Mouse (Mus musculus) bone marrow macrophage, adult 2 months (primary cell): Measurements from ENCODE around the gene Parp14. TPM values are rescaled to one million over a fixed set of nuclear protein-coding genes. Genes with fewer than 3 reads are reported as not detected.

Source experiments
- H3K27ac ChIP-seq: 2 replicates; pipeline ENCODE4 v1.5.1; 2012; ENCODE audit warnings: low read depth, low read length; ENCODE audit not compliant: insufficient read depth
- H3K4me1 ChIP-seq: 2 replicates; pipeline ENCODE4 v1.6.1; 2012; ENCODE audit warnings: low read length; ENCODE audit not compliant: control insufficient read depth, insufficient read depth
- H3K4me3 ChIP-seq: 2 replicates; pipeline ENCODE4 v1.5.1; 2012; ENCODE audit warnings: mild to moderate bottlenecking, low read length, moderate library complexity; ENCODE audit not compliant: insufficient read depth
- CTCF ChIP-seq: IDR thresholded peaks from 2 replicates; pipeline ENCODE4 v1.5.1; 2012; ENCODE audit warnings: low read depth, mild to moderate bottlenecking, low read length, moderate library complexity
- POLR2A ChIP-seq: IDR thresholded peaks from 2 replicates; pipeline ENCODE4 v1.6.1; 2012; ENCODE audit warnings: mild to moderate bottlenecking, low read depth, low read length, borderline replicate concordance
- polyA plus RNA-seq: library from polyadenylated mRNA; stranded (reverse); fragments of >200 nt; gene quantifications from 2 replicates; pipeline ENCODE4 v1.2.4, GENCODE M21; 2012; ENCODE audit not compliant: missing spikeins, insufficient read depth, insufficient read length

Gene Parp14
- polyA plus RNA-seq, 1 experiment: 148 TPM

- Histone ChIP-seq H3K27ac (peak overlapping the region; percentile 61), H3K4me1 (peaks cover 17% of the 10 kb centered on the region), H3K4me3 (peak overlapping the region; percentile 71)
- no peak for TF ChIP-seq CTCF
- TF ChIP-seq POLR2A: no peak
Observed at GRCm38 (mm10) chr16:35870581-35871047, 730 bp downstream of the Parp14 start.

DNA sequence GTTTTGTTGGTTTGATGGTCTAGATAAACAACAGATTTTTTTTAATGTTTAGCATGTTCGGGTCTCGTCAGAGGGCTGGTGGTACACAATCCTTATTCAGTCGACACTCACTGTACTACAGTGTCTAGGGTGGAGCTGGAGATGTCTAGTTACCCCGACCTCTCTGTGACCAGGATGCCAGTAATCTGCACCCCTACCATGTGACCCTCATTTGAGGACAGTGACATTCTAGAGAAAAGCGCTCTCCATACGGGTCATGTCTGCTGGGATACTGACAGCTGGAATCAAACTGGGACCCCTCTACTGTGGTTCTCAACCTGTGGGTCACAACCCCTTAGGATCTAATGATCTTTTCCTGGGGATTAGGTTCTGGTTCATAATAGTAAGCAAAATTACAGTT is 1.7 kb downstream of the Parp14 start:
- peaks cover 17% of the 10 kb centered on the region for H3K4me1 ChIP-seq
- peak overlapping the region; percentile 81 for H3K27ac ChIP-seq
- peak overlapping the region; percentile 71 for H3K4me3 ChIP-seq
- TF ChIP-seq POLR2A: no peak
- no peak for TF ChIP-seq CTCF

- Histone ChIP-seq H3K27ac (peak overlapping the region; percentile 81), H3K4me3 (peak overlapping the region; percentile 71), H3K4me1 (peaks cover 17% of the 10 kb centered on the region)
- TF ChIP-seq CTCF: no peak
- TF ChIP-seq POLR2A: no peak
Observed at GRCm38 (mm10) chr16:35869126-35869525, 2.2 kb downstream of the Parp14 start.

GRCm38 (mm10) chr16:35867726-35868125 is 3.6 kb downstream of the Parp14 start:
- Histone ChIP-seq H3K4me3 (no peak overlapping the region), H3K4me1 (peaks cover 17% of the 10 kb centered on the region), H3K27ac (no peak overlapping the region)
- TF ChIP-seq CTCF (no peak), POLR2A (no peak)

- TF ChIP-seq POLR2A: no peak
- no peak for TF ChIP-seq CTCF
- H3K4me3 ChIP-seq: no peak overlapping the region
Observed at GRCm38 (mm10) chr16:35862057-35862456, 9.3 kb downstream of the Parp14 start.

GRCm38 (mm10) chr16:35860236-35860635 is 11.1 kb downstream of the Parp14 start:
- Histone ChIP-seq H3K4me3 (no peak overlapping the region), H3K27ac (no peak overlapping the region), H3K4me1 (no peaks in the 10 kb centered on the region)
- TF ChIP-seq POLR2A (no peak), CTCF (no peak)

More at GRCm38 (mm10) chr16:35862057-35862456, 9.3 kb downstream of the Parp14 start:
- H3K27ac ChIP-seq: no peak overlapping the region
- no peaks in the 10 kb centered on the region for H3K4me1 ChIP-seq

- Histone ChIP-seq H3K27ac (no peak overlapping the region), H3K4me1 (no peaks in the 10 kb centered on the region), H3K4me3 (no peak overlapping the region)
- TF ChIP-seq CTCF: no peak
- no peak for TF ChIP-seq POLR2A
Observed at GRCm38 (mm10) chr16:35856766-35857165, 14.6 kb downstream of the Parp14 start.

DNA sequence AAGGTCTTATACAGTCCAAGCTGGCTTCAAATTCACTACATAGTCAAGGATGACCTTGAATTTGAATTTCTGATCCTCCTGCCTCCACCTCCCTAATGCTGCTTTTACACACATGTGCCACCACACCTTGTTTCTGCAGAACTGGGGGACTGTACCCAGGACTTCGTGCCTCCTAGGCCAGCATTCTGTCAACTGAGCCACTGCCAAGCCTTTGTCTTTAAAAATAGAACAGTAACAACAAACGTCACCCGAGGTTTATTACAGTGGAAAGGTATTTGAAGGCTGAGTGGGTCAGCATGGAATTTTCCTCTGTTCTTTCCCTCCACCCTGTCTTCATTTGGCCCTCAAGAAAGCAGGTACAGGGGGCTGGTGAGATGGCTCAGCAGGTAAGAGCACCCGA is 15.5 kb downstream of the Parp14 start:
- Histone ChIP-seq H3K4me3 (no peak overlapping the region), H3K4me1 (no peaks in the 10 kb centered on the region), H3K27ac (no peak overlapping the region)
- TF ChIP-seq CTCF (no peak), POLR2A (no peak)

DNA sequence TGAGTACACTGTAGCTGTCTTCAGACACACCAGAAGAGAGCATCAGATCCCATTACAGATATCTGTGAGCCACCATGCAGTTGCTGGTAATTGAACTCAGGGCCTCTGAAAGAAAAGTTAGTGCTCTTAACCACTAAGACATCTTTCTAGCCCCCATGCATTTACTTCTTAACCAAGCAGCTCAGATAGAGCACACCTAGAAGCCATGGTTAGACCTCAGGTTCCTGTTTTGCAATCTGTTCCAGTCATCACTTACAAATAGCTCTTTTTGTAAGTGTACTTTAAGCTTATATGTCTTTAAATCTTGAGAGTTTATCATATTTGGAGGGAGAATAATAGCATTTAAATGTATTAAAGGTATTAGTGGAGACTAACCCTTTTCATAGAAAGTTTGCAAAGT is 24.2 kb downstream of the Parp14 start:
- TF ChIP-seq POLR2A: no peak
- no peak for TF ChIP-seq CTCF
- Histone ChIP-seq H3K4me3 (no peak overlapping the region), H3K27ac (no peak overlapping the region), H3K4me1 (no peaks in the 10 kb centered on the region)

DNA sequence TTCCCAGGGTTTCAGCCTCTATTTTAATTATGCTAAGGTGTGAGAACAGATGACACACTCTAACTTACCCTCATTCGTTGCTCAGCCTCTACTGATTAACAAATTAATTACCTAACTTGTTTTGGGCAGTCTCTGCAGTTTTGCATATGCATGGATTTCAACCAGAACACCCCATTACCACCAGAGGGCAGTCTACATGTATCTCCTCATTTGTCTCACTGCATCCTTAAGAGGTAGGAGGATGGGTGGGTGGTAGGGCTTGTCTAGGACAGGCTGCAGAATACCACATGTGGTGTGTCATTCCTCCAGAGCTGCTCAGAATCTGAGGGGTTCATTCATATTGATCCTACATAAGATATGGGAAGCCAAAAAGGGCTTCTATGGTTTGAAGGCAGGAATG is 31.7 kb downstream of the Parp14 start:
- H3K4me3 ChIP-seq: no peak overlapping the region
- H3K4me1 ChIP-seq: no peaks in the 10 kb centered on the region
- H3K27ac ChIP-seq: no peak overlapping the region
- no peak for TF ChIP-seq POLR2A
- no peak for TF ChIP-seq CTCF

DNA sequence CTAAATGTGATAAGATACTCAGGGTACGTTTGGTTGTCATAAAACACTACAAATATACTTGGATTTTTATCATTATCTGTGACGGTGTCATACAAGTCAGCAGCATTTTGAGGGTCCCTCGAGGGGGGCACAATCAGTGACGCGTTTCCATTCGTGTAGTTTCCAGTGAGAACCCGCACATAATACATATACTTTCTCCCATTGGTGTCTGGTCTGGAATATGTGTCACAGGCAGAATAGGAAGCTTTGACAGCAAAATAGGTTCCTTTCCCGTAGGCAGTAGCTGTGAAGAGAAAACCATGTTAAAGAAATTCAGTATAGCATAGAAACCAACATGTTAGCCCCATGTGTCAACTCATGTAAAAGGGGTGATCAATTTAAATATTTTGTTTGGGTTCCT is 36.7 kb downstream of the Parp14 start:
- no peak for TF ChIP-seq POLR2A
- Histone ChIP-seq H3K27ac (no peak overlapping the region), H3K4me1 (no peaks in the 10 kb centered on the region), H3K4me3 (no peak overlapping the region)
